Mouse (Mus musculus) spleen, adult 2 months (tissue): Measurements from ENCODE around the gene Slc22a23. TPM values are rescaled to one million over a fixed set of nuclear protein-coding genes. Genes with fewer than 3 reads are reported as not detected.

Experiments
- DNase-seq, 2 experiments: peaks; one replicate each; pipeline versions ENCODE4 v3.0.0 to v3.0.0-alpha.2; 2012 to 2021; ENCODE audit warnings: low spot score in 2 of 2, low read depth in 1 of 2
- H3K27ac ChIP-seq: fragments of 200-500 bp; 2 replicates; pipeline ENCODE4 v1.5.1; 2012; ENCODE audit warnings: low read length, inconsistent platforms; ENCODE audit not compliant: insufficient read depth
- H3K27me3 ChIP-seq: fragments of 200-500 bp; 2 replicates; pipeline ENCODE4 v1.6.1; 2012; ENCODE audit warnings: mild to moderate bottlenecking, moderate library complexity, low read length, inconsistent platforms; ENCODE audit not compliant: control insufficient read depth, insufficient read depth
- H3K36me3 ChIP-seq: fragments of 200-500 bp; 2 replicates; pipeline ENCODE4 v1.6.1; 2012; ENCODE audit warnings: mild to moderate bottlenecking, low read length, inconsistent platforms; ENCODE audit not compliant: control insufficient read depth, insufficient read depth
- H3K4me1 ChIP-seq: fragments of 200-500 bp; 2 replicates; pipeline ENCODE4 v1.6.1; 2011; ENCODE audit warnings: inconsistent platforms; ENCODE audit not compliant: control insufficient read depth, insufficient read depth, insufficient read length
- H3K4me3 ChIP-seq: fragments of 200-500 bp; 2 replicates; pipeline ENCODE4 v1.5.1; 2011; ENCODE audit warnings: mild to moderate bottlenecking, inconsistent platforms; ENCODE audit not compliant: insufficient read depth, insufficient read length; ENCODE audit errors: extremely low read depth
- CTCF ChIP-seq: fragments of 200-500 bp; IDR thresholded peaks from 2 replicates; pipeline ENCODE4 v1.5.1; 2011; ENCODE audit warnings: mild to moderate bottlenecking, inconsistent platforms; ENCODE audit not compliant: insufficient read depth, insufficient read length, insufficient replicate concordance; ENCODE audit errors: extremely low read depth
- POLR2A ChIP-seq: fragments of 200-500 bp; IDR thresholded peaks from 2 replicates; pipeline ENCODE4 v1.6.1; 2011; ENCODE audit warnings: low read depth, low read length, inconsistent platforms
- WGBS: fragments of 180-500 bp; shearing (Covaris S2); methylation state at CpG from one replicate; pipeline ENCODE4 v1.1.7; 2018; 5-methylcytosine and 5-hydroxymethylcytosine counted together
- polyA plus RNA-seq: library from polyadenylated mRNA; depleted of rRNA; stranded (reverse); fragments of >200 nt; gene quantifications from 2 replicates; pipeline ENCODE4 v1.2.3, GENCODE M21; 2012

Gene Slc22a23
- polyA plus RNA-seq, 1 experiment: 10.0 TPM

DNA sequence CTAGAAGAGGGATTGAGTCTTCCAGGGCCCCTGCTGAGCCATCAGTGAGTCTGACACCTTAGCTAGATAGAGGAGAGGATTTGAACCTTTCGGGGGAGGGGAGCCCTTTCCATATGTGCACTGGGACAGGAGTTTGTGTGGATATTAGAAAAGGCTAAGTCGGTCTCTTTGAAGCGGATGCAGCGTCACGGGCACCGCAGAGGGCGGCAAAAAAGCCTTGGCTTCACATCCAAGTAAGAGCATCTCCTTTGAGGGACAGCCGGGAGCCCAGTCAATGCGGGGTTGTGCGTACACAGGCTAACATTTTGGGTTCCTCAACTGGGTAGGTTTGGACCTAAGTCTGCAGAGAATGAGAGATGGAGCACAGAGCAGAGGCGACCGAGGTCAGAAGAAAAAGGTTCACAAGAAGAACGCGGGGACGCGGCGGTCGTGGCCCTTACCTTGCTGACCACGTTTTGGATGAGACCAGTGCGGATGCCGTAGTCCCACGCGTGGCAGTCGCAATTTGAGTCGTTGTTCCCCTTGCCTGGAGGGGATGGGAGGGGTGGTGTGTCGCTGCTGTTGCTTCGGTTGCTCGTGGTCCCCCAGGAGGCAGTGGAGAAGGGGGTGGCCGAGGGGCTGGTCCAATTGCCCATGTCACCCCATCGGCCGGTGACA, 1.1 kb downstream of the Slc22a23 start:
- Histone ChIP-seq H3K4me3 (peak overlapping the region; percentile 46), H3K27me3 (peaks cover 22% of the 10 kb centered on the region), H3K36me3 (no peaks in the 10 kb centered on the region), H3K4me1 (peaks cover 8% of the 10 kb centered on the region), H3K27ac (peak overlapping the region; percentile 21; the same call in 1 of the 2 replicates)
- TF ChIP-seq POLR2A (no peak), CTCF (no peak)
- DNase-seq: no peak
- 6% methylated on average over 31 of the region's 31 CpGs for WGBS

DNA sequence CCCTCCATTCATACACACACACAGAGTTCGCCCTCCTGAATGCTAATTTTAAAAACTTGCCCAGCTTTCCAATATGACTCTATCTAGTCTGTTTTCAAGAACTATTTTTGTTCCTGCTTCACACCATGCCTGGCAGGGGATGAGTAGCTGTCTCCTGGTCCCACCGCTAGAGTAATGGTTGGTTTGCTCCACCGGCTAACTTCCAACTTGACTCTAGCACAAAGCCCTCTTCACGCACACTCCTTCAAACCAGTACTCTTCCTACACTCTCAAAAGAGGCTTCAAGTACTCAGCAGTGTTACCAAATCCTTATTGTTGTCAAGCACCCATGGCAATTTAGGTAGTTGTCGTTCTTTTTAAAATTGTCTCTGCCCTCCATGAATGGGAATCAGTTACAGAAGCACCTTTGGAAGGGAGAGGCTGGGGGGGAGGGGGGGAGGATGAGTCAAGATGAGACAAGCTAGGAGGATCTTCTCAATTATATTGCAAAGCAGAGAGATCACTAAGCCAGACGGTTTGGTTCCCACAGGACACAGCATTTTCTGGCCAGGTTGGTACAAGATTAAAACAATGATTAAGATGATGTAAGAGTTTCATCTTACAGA, 2.6 kb downstream of the Slc22a23 start:
- Histone ChIP-seq H3K27ac (no peak overlapping the region), H3K4me1 (peaks cover 8% of the 10 kb centered on the region), H3K36me3 (no peaks in the 10 kb centered on the region), H3K27me3 (peaks cover 22% of the 10 kb centered on the region), H3K4me3 (no peak overlapping the region)
- whole genome bisulfite sequencing: 90% methylated on average over 6 of the region's 6 CpGs
- TF ChIP-seq POLR2A (no peak), CTCF (no peak)
- no peak for DNase-seq

DNA sequence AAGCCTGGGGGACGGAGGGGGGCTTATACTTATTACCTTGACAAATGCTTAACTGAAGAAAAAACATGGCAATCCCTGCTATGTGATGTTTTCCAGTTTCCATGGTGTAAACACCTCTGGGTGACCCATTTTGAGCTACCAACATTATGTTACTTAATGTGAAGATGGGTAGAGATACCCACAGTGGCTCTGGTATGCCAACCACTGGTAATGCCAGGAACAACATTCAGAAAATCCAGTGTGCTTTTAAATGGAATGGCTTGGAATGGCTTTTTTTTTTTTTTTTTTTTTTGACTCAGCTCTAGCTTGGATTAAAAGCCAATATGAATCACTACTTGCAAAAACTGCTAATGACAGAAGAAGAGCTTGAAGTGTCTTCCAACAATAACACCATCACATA, 8.1 kb downstream of the Slc22a23 start:
- DNase-seq: no peak
- H3K4me1 ChIP-seq: no peaks in the 10 kb centered on the region
- peaks cover 3% of the 10 kb centered on the region; the same call in 1 of the 2 replicates for H3K27me3 ChIP-seq
- WGBS: 97% methylated on average over 1 of the region's 1 CpGs
- no peak overlapping the region for H3K27ac ChIP-seq
- H3K36me3 ChIP-seq: no peaks in the 10 kb centered on the region
- TF ChIP-seq POLR2A: no peak
- no peak for TF ChIP-seq CTCF
- H3K4me3 ChIP-seq: no peak overlapping the region

DNA sequence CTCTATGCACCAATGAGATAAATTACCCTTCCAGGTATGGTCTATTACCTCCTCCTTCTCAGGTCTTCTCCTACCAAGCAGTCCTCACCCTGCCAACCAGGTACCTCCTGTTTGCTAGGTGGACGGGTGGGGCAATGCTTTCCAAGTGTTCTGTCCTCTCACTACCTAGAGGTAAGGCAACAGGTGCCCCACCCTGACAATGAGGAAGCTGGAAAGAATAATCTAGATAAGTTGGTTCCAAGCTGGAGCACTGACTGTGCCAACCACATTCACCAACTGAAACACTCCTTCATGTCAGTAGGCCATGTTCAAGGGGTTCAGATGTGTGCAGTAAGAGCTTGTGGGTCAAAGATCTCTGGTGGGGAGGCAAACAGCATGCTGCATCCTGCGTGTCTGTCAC, 10.1 kb downstream of the Slc22a23 start:
- Histone ChIP-seq H3K27me3 (no peaks in the 10 kb centered on the region), H3K27ac (no peak overlapping the region), H3K36me3 (no peaks in the 10 kb centered on the region), H3K4me1 (no peaks in the 10 kb centered on the region), H3K4me3 (no peak overlapping the region)
- 81% methylated on average over 2 of the region's 2 CpGs for WGBS
- TF ChIP-seq POLR2A (no peak), CTCF (no peak)
- DNase-seq: no peak

DNA sequence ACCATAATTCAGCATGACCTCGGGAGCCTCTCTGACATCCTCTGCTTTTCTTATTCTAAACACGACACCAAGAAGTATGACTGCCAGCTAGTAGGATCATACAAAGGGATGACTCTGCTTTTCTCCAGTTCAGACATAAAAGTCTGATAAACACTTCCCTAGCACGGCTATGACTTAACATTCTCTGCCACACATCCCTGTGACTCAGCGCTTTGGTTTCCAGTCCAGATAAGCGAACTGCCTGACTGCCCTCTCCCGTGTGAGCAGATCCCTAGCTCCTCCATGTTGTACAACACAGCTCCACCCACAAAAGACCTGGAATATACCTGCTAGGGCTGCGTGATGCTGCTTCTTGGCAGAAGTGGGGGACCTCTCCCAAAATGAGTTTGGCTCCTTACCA, 12.2 kb downstream of the Slc22a23 start:
- H3K27ac ChIP-seq: no peak overlapping the region
- H3K36me3 ChIP-seq: no peaks in the 10 kb centered on the region
- DNase-seq: no peak
- no peaks in the 10 kb centered on the region for H3K4me1 ChIP-seq
- TF ChIP-seq CTCF: no peak
- no peak for TF ChIP-seq POLR2A
- H3K4me3 ChIP-seq: no peak overlapping the region
- no peaks in the 10 kb centered on the region for H3K27me3 ChIP-seq
- WGBS: 16% methylated on average over 7 of the region's 7 CpGs

DNA sequence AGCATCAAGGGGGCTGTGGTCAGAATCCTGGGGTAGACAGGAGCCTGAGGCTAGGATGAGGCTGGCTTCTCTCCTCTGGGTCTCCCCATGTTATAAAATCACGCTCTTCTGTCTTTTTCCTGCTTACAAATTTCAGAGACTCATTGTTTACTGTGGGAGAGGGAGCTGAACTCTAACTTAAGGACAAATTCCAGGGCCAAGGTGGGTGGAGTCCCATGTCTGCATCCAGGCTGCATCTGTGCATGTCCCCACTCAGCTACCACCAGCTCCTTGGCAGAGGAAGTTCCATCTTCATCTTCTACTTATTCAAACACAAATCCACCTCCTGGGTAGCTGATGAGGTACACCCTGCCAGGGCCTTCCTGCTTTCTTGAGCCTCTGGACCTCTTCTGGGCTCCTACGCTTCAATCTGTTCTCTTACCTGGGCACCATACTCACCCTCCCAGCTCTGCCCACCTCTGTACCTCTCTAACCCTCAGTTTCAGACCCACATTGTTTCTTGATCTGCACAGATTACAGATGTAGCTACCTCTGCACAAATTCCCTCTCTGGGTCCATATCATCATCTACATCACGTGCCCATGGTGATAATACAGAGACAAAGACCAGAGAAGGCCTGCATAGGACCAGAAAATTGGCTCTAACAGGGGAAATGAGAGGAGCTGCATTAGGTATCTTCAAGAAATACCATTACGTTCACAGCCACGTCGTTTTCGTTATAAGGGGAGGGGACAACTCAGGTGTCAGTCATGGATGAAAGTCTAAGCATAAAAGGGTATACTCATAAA, 13.4 kb downstream of the Slc22a23 start:
- 91% methylated on average over 7 of the region's 7 CpGs for WGBS
- TF ChIP-seq POLR2A (no peak), CTCF (no peak)
- no peak for DNase-seq
- Histone ChIP-seq H3K36me3 (no peaks in the 10 kb centered on the region), H3K4me1 (no peaks in the 10 kb centered on the region), H3K27me3 (no peaks in the 10 kb centered on the region), H3K27ac (no peak overlapping the region), H3K4me3 (no peak overlapping the region)

DNA sequence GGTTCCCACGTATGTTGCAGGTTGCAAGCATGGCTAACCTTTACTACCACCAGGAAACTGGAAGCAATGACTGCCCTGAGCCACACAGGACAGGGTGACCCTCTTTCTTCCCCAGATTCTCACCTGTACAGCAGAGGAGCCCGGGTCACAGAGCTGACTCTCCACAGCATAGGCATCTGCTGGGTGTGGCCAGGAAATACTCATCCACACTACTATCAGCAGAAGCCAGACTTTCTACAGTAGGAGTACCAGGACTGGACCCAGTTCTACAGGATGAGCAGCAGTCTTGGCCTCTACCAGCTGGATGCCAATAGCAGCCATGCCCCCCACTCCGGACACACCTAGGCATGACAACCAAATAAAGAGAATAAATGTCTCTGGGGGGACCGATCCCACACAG, 15.4 kb downstream of the Slc22a23 start:
- 85% methylated on average over 4 of the region's 4 CpGs for WGBS
- TF ChIP-seq CTCF (no peak), POLR2A (no peak)
- DNase-seq: no peak
- H3K27me3 ChIP-seq: no peaks in the 10 kb centered on the region
- H3K27ac ChIP-seq: no peak overlapping the region
- no peaks in the 10 kb centered on the region for H3K4me1 ChIP-seq
- H3K4me3 ChIP-seq: no peak overlapping the region
- no peaks in the 10 kb centered on the region for H3K36me3 ChIP-seq
